Mouse (Mus musculus) kidney, adult 9 months (tissue): ENCODE measurements around the gene Nfat5.

Experiments used
- DNase-seq: peaks from one replicate; pipeline ENCODE4 v3.0.0; 2022

The Nfat5 gene

GRCm38 (mm10) chr8:107293641-107294628 lies 665 bp downstream of the Nfat5 start:
- DNase-seq, result peak; percentile 59

GRCm38 (mm10) chr8:107295450-107295849 lies 2.2 kb downstream of the Nfat5 start:
- no peak for DNase-seq

- DNase-seq, result peak; percentile 41
Measured at GRCm38 (mm10) chr8:107311876-107312275, 18.6 kb downstream of the Nfat5 start.

GRCm38 (mm10) chr8:107324142-107324541 lies 30.9 kb downstream of the Nfat5 start:
- DNase-seq, result peak; percentile 90

GRCm38 (mm10) chr8:107329595-107329994 lies 36.3 kb downstream of the Nfat5 start:
- no peak for DNase-seq

GRCm38 (mm10) chr8:107336480-107336879 lies 43.2 kb downstream of the Nfat5 start:
- DNase-seq, result no peak

GRCm38 (mm10) chr8:107370311-107370710 lies 77.0 kb downstream of the Nfat5 start:
- peak; percentile 34 for DNase-seq

- no peak for DNase-seq
Measured at GRCm38 (mm10) chr8:107377346-107377745, 84.1 kb downstream of the Nfat5 start.

- no peak for DNase-seq
Measured at GRCm38 (mm10) chr8:107380734-107381133, 87.5 kb downstream of the Nfat5 start.

GRCm38 (mm10) chr8:107381666-107382065 lies 88.4 kb downstream of the Nfat5 start:
- DNase-seq, result no peak

GRCm38 (mm10) chr8:107382898-107383297 lies 89.6 kb downstream of the Nfat5 start:
- no peak for DNase-seq

- no peak for DNase-seq
Measured at GRCm38 (mm10) chr8:107384651-107385050, 91.4 kb downstream of the Nfat5 start.

GRCm38 (mm10) chr8:107385063-107385462 lies 91.8 kb downstream of the Nfat5 start:
- no peak for DNase-seq

- DNase-seq, result peak; percentile 60
Measured at GRCm38 (mm10) chr8:107386171-107386570, 92.9 kb downstream of the Nfat5 start.

- peak; percentile 41 for DNase-seq
Measured at GRCm38 (mm10) chr8:107386642-107387041, 93.4 kb downstream of the Nfat5 start.

GRCm38 (mm10) chr8:107387861-107388260 lies 94.6 kb downstream of the Nfat5 start:
- DNase-seq, result peak; percentile 76

GRCm38 (mm10) chr8:107389557-107389956 lies 96.3 kb downstream of the Nfat5 start:
- DNase-seq, result peak; percentile 94

- peak; percentile 90 for DNase-seq
Measured at GRCm38 (mm10) chr8:107390476-107391135, 97.3 kb downstream of the Nfat5 start.

- DNase-seq, result no peak
Measured at GRCm38 (mm10) chr8:107391136-107391516, 97.9 kb downstream of the Nfat5 start.

GRCm38 (mm10) chr8:107395397-107395796 lies 102.1 kb downstream of the Nfat5 start:
- no peak for DNase-seq

GRCm38 (mm10) chr8:107396106-107396670 lies 102.9 kb downstream of the Nfat5 start:
- no peak for DNase-seq

- DNase-seq, result no peak
Measured at GRCm38 (mm10) chr8:107397665-107398064, 104.4 kb downstream of the Nfat5 start.

GRCm38 (mm10) chr8:107399495-107399894 lies 106.2 kb downstream of the Nfat5 start:
- no peak for DNase-seq

- DNase-seq, result no peak
Measured at GRCm38 (mm10) chr8:107401866-107402265, 108.6 kb downstream of the Nfat5 start.
